Mouse (Mus musculus) kidney, embryonic 15.5 days (tissue): Measurements from ENCODE around the gene Olfr117. TPM values are rescaled to one million over a fixed set of nuclear protein-coding genes. Genes with fewer than 3 reads are reported as not detected.
"Not testable (repeated sequence)": the region's sequence is repeated elsewhere in the genome, so short reads cannot be mapped to it uniquely, and the experiment has no call there.

Experiments
- ATAC-seq: fragments of 200-750 bp; cut with Nextera tagmentation; replicated peaks from 2 replicates; pipeline ENCODE4 v1.8.0; 2017; ENCODE audit warnings: moderate TSS enrichment; ENCODE audit not compliant: low FRiP score
- H3K27ac ChIP-seq: fragments of 300-500 bp; sonication (generic); 2 replicates; pipeline ENCODE4 v1.5.1; 2015; ENCODE audit warnings: mild to moderate bottlenecking, inconsistent platforms
- H3K27me3 ChIP-seq: fragments of 300-500 bp; sonication (generic); 2 replicates; pipeline ENCODE4 v1.6.1; 2015; ENCODE audit warnings: inconsistent platforms
- H3K36me3 ChIP-seq: fragments of 300-500 bp; sonication (generic); 2 replicates; pipeline ENCODE4 v1.6.1; 2015; ENCODE audit warnings: inconsistent platforms
- H3K4me1 ChIP-seq: fragments of 300-500 bp; sonication (generic); 2 replicates; pipeline ENCODE4 v1.6.1; 2015; ENCODE audit warnings: inconsistent platforms
- H3K4me2 ChIP-seq: fragments of 300-500 bp; sonication (generic); 2 replicates; pipeline ENCODE4 v1.6.1; 2015; ENCODE audit warnings: moderate library complexity, mild to moderate bottlenecking, inconsistent platforms
- H3K4me3 ChIP-seq: fragments of 300-500 bp; sonication (generic); replicated peaks from 2 replicates; pipeline ENCODE4 v1.5.1; 2015; ENCODE audit warnings: mild to moderate bottlenecking, inconsistent platforms
- H3K9ac ChIP-seq: fragments of 300-500 bp; sonication (generic); 2 replicates; pipeline ENCODE4 v1.6.1; 2015; ENCODE audit warnings: mild to moderate bottlenecking, inconsistent platforms
- H3K9me3 ChIP-seq: fragments of 300-500 bp; sonication (generic); replicated peaks from 2 replicates; pipeline ENCODE4 v1.6.1; 2016; ENCODE audit warnings: inconsistent platforms
- WGBS: fragments of 180-500 bp; shearing (Covaris S2); methylation state at CpG from one replicate; pipeline ENCODE4 v1.1.7; 2015; ENCODE audit warnings: mixed read lengths; 5-methylcytosine and 5-hydroxymethylcytosine counted together
- polyA plus RNA-seq: library from polyadenylated mRNA; unstranded; fragments of >200 nt; fragmentation: Nextera tagmentation; extraction: Ambion mirVana; gene quantifications from 2 replicates; pipeline ENCODE4 v1.2.1, GENCODE M21; 2015

Olfr117 gene
- not detected in 2 replicates for polyA plus RNA-seq

DNA sequence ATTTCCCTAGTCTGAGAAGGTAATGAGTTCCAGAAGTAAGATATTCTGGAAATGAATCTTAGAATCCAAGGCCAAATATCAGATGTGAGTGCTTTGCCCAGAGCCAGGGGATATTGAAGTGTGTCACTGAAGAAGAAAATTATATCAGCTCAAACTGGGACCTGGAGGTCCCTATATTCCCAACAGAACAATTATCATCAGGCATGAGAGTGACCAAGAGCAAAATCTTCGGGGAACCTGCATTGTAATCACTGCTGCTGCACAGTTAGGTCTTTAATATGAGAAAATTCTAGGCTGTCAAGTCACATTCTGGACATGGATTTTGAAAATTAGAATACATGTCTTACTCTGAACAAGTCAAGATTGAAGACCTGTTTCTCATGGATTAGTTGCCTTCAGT lies at the start of gene Olfr117:
Gene Olfr117 (minus strand): TSS at position 101 of the 400 bp plus-strand sequence.
- 67% methylated on average over 1 of the region's 1 CpGs for WGBS
- H3K4me2 ChIP-seq: no peak within 1 kb of the TSS
- no peaks in the 10 kb centered on the region for H3K27me3 ChIP-seq
- H3K4me1 ChIP-seq: no peaks in the 10 kb centered on the region
- no peak for ATAC-seq
- H3K4me3 ChIP-seq: no peak within 1 kb of the TSS
- H3K9ac ChIP-seq: no peak within 1 kb of the TSS
- H3K27ac ChIP-seq: no peak within 1 kb of the TSS
- no peaks in the 10 kb centered on the region for H3K36me3 ChIP-seq
- no peaks in the 10 kb centered on the region for H3K9me3 ChIP-seq

DNA sequence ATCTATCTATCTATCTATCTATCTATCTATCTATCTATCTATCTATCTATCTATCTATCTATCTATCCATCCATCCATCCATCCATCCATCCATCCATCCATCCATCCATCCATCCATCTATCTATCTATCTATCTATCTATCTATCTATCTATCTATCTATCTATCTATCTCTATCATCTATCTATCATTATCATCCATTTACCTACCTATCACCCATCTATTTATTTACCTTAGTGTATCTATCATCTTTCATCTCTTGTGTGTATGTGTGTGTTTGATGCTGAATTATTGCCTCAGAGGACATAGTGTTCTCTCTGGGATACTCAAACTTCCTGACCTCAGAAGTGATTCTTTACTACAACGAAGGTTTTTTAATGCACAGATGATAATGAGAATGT lies 32.7 kb upstream of the Olfr117 start, which contains the start of gene Olfr119:
Gene Olfr119 (plus strand): TSS at position 301 of the 400 bp plus-strand sequence.
- H3K4me3 ChIP-seq, H3K9ac ChIP-seq, H3K27me3 ChIP-seq, H3K9me3 ChIP-seq, H3K4me1 ChIP-seq, H3K4me2 ChIP-seq, ATAC-seq, H3K36me3 ChIP-seq, H3K27ac ChIP-seq: not testable (repeated sequence)
- 67% methylated on average over 1 of the region's 1 CpGs for WGBS

DNA sequence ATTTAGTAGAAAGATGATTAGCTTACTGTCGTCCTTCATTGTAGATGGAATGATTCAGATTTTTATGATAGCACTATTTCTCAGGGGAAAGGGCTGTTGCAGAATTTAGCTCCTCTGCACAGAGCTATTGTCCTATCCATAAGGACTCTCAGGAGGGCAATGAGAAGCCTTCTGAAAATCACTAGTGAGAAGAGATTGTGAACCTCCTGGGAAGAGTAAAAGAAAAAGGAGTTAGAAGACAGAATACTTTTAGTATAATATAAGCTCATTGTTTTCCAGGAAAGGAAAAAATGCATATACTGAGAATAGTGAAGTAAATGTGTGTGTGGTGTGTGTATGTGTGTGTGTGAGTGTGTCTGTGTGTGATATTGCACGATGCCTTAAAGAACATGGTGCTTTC lies 3.1 kb upstream of the Olfr117 start, which contains the start of gene Olfr118:
Gene Olfr118 (plus strand): TSS at position 301 of the 400 bp plus-strand sequence.
- no peak within 1 kb of the TSS for H3K4me3 ChIP-seq
- H3K9me3 ChIP-seq: no peaks in the 10 kb centered on the region
- ATAC-seq: no peak
- H3K36me3 ChIP-seq: no peaks in the 10 kb centered on the region
- H3K27me3 ChIP-seq: no peaks in the 10 kb centered on the region
- no peaks in the 10 kb centered on the region for H3K4me1 ChIP-seq
- 64% methylated on average over 2 of the region's 2 CpGs for WGBS
- H3K9ac ChIP-seq: no peak within 1 kb of the TSS
- H3K27ac ChIP-seq: no peak within 1 kb of the TSS
- H3K4me2 ChIP-seq: no peak within 1 kb of the TSS

DNA sequence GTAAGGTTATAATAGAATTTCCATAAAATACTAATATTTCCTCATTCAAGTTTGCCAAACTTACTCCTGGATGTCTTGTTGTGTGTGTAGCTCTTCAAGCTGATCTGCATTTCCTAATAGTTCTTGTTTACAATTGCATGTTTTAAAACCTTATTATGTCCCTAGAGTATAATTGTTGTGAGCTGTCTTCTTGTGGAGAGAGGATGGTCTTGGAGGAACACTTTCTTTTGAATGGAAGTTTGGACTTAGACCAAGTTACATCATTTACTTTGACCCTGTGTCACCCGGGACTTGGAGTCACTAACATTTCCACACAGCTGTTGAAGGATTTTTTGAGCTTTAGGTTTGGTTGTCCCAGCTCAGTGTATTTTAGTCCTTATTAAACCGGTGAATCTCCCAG lies 36.6 kb downstream of the Olfr117 start, which contains the start of the genes Olfr115 and Olfr116:
Gene Olfr115 (minus strand): TSS at position 101 of the 400 bp plus-strand sequence.
Gene Olfr116 (minus strand): TSS at position 191 of the 400 bp plus-strand sequence.
- 0 out of 2 replicates have a peak, but pooled peaks cover 4% of the 10 kb centered on the region for H3K9me3 ChIP-seq
- no peak for ATAC-seq
- no peak within 1 kb of the TSS for H3K4me2 ChIP-seq
- H3K27ac ChIP-seq: no peak within 1 kb of the TSS
- H3K9ac ChIP-seq: no peak within 1 kb of the TSS
- 78% methylated on average over 2 of the region's 2 CpGs for WGBS
- H3K27me3 ChIP-seq: no peaks in the 10 kb centered on the region
- H3K36me3 ChIP-seq: no peaks in the 10 kb centered on the region
- H3K4me3 ChIP-seq: no peak within 1 kb of the TSS
- no peaks in the 10 kb centered on the region for H3K4me1 ChIP-seq

Other genes with a start within 250 kb of the Olfr117 start
- not detected in 2 replicates for gene Olfr108, start 218.3 kb downstream of the Olfr117 start, polyA plus RNA-seq
- gene Olfr109, start 204.9 kb downstream of the Olfr117 start, polyA plus RNA-seq: not detected in 2 replicates
- gene H2-M2, start 180.2 kb downstream of the Olfr117 start, polyA plus RNA-seq: not detected in 2 replicates
- gene Olfr110, start 171.3 kb downstream of the Olfr117 start, polyA plus RNA-seq: not detected in 2 replicates
- not detected in 2 replicates for gene Olfr111, start 155.8 kb downstream of the Olfr117 start, polyA plus RNA-seq
- gene Olfr112, start 94.3 kb downstream of the Olfr117 start, polyA plus RNA-seq: not detected in 2 replicates
- not detected in 2 replicates for gene Olfr113, start 86.1 kb downstream of the Olfr117 start, polyA plus RNA-seq
- not detected in 2 replicates for gene Olfr114, start 71.0 kb downstream of the Olfr117 start, polyA plus RNA-seq
- gene Olfr115, start 36.7 kb downstream of the Olfr117 start, polyA plus RNA-seq: not detected in 2 replicates
- gene Olfr116, start 36.6 kb downstream of the Olfr117 start, polyA plus RNA-seq: not detected in 2 replicates
- gene Olfr118, start 3.2 kb upstream of the Olfr117 start, polyA plus RNA-seq: not detected in 2 replicates
- gene Olfr119, start 32.8 kb upstream of the Olfr117 start, polyA plus RNA-seq: not detected in 2 replicates
- not detected in 2 replicates for gene Olfr120, start 58.0 kb upstream of the Olfr117 start, polyA plus RNA-seq
- not detected in 2 replicates for gene Olfr121, start 85.1 kb upstream of the Olfr117 start, polyA plus RNA-seq
- not detected in 2 replicates for gene Olfr122, start 104.8 kb upstream of the Olfr117 start, polyA plus RNA-seq
- not detected in 2 replicates for gene Olfr123, start 129.7 kb upstream of the Olfr117 start, polyA plus RNA-seq
- not detected in 2 replicates for gene Olfr124, start 136.1 kb upstream of the Olfr117 start, polyA plus RNA-seq
- not detected in 2 replicates for gene Olfr125, start 169.2 kb upstream of the Olfr117 start, polyA plus RNA-seq
- gene Olfr126, start 183.7 kb upstream of the Olfr117 start, polyA plus RNA-seq: not detected in 2 replicates
- not detected in 2 replicates for gene Olfr127, start 236.7 kb upstream of the Olfr117 start, polyA plus RNA-seq